Mouse (Mus musculus) ES-E14 (cell line): ENCODE measurements around the gene Agap1. TPM values are rescaled to one million over a fixed set of nuclear protein-coding genes. Genes with fewer than 3 reads are reported as not detected.

Experiments used
- DNase-seq: peaks from one replicate; pipeline ENCODE4 v3.0.0-alpha.2; 2013; ENCODE audit warnings: low read depth, low spot score
- H3K27ac ChIP-seq: 2 replicates; pipeline ENCODE4 v1.5.1; 2012; ENCODE audit warnings: low read depth, mild to moderate bottlenecking, low read length, moderate library complexity, mixed read lengths; ENCODE audit not compliant: poor library complexity, insufficient read depth, severe bottlenecking
- H3K36me3 ChIP-seq: 2 replicates; pipeline ENCODE4 v1.6.1; 2012; ENCODE audit warnings: mild to moderate bottlenecking, low read length, moderate library complexity, mixed read lengths; ENCODE audit not compliant: control insufficient read depth, poor library complexity, insufficient read depth, severe bottlenecking
- H3K4me1 ChIP-seq, 2 experiments: fragments of 150-350 bp in 1 of 2; sonication (generic) in 1 of 2; 2 replicates each; pipeline ENCODE4 v1.6.1; 2012; ENCODE audit warnings: low read length in 2 of 2, mild to moderate bottlenecking in 1 of 2, mixed read lengths in 1 of 2; ENCODE audit not compliant: control insufficient read depth in 2 of 2, insufficient read depth in 2 of 2, poor library complexity in 1 of 2
- H3K4me3 ChIP-seq, 2 experiments: fragments of 150-350 bp in 1 of 2; sonication (generic) in 1 of 2; 2 replicates each; pipeline ENCODE4 v1.5.1; 2012; ENCODE audit warnings: low read length in 2 of 2, low read depth in 1 of 2, mild to moderate bottlenecking in 1 of 2, mixed read lengths in 1 of 2; ENCODE audit not compliant: insufficient read depth in 1 of 2, poor library complexity in 1 of 2, severe bottlenecking in 1 of 2
- H3K9ac ChIP-seq: 2 replicates; pipeline ENCODE4 v1.6.1; 2012; ENCODE audit warnings: low read depth, mild to moderate bottlenecking, low read length, mixed read lengths; ENCODE audit not compliant: poor library complexity, insufficient read depth, severe bottlenecking
- H3K9me3 ChIP-seq: fragments of 150-350 bp; sonication (generic); 2 replicates; pipeline ENCODE4 v1.6.1; 2012; ENCODE audit warnings: low read depth, mild to moderate bottlenecking, low read length; ENCODE audit not compliant: control insufficient read depth, insufficient read depth
- CHD2 ChIP-seq: IDR thresholded peaks from 2 replicates; pipeline ENCODE4 v1.6.1; 2014; ENCODE audit warnings: mild to moderate bottlenecking, low read depth, low read length, inconsistent platforms
- HCFC1 ChIP-seq: IDR thresholded peaks from 2 replicates; pipeline ENCODE4 v1.6.1; 2012; ENCODE audit warnings: low read length, inconsistent platforms, borderline replicate concordance; ENCODE audit not compliant: insufficient read depth
- MAFK ChIP-seq: IDR thresholded peaks from 2 replicates; pipeline ENCODE4 v1.6.1; 2014; ENCODE audit warnings: mild to moderate bottlenecking, low read depth, low read length, inconsistent platforms; ENCODE audit not compliant: insufficient read depth
- ZC3H11A ChIP-seq: IDR thresholded peaks from 2 replicates; pipeline ENCODE4 v1.6.1; 2012; ENCODE audit warnings: low read depth, mild to moderate bottlenecking, inconsistent platforms, low read length, borderline replicate concordance
- ZNF384 ChIP-seq: IDR thresholded peaks from 2 replicates; pipeline ENCODE4 v1.6.1; 2012; ENCODE audit warnings: low read depth, low read length, inconsistent platforms
- in situ Hi-C, 2 experiments: fragments of 600-800 bp; cut with MboI; formaldehyde crosslinking; loops; one replicate each; pipeline ENCODE4 v1.15.1; 2025; ENCODE audit warnings: low sequenced_read_pairs in 2 of 2, inconsistent platforms in 1 of 2; ENCODE audit not compliant: unreplicated experiment in 2 of 2
- total RNA-seq: library from RNA; depleted of rRNA; stranded (reverse); fragments of 300-350 nt; gene quantifications from 2 replicates; pipeline ENCODE4 v1.2.3, GENCODE M21; 2012

The Agap1 gene
- total RNA-seq, 1 experiment = 19.8 TPM

DNA sequence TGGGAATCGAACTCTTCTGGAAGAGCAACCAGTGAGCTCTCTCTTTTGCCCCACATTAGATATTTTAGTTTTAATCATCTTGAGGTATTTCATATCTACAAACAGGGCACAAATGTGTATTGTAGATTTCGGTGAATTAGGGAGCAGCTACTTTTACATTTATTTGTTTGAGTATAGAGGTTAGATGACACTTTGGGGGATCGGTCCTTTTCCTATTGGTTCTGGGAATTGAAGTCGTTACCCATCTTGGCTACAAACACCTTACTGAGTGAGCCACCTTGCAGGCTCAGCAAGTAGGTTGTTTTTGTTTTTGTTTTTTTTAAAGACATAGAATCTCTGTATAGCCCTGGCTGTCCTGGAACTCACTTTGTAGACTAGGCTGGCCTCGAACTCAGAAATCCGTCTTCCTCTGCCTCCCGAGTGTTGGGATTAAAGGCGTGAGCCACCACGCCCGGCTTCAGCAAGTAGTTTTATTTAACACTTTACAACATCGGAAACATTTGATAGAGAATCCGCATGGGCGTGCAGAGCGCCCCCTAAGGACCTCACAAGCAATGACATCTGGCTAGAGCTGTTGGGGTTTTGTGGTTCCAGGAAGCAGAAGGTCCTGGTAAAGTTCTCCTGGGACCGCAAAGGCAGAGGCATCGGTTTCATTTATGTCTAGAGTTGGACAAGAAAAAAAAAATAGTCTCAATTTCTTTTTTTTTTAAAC is 484.4 kb downstream of the Agap1 start:
- Histone ChIP-seq H3K27ac (no peak overlapping the region), H3K4me1 (peaks cover 0 to 15% of the 10 kb centered on the region in 2 experiments; a peak in 3 of 4 replicates), H3K4me3 (0 out of 4 replicates have a peak overlapping the region, but pooled peaks of 1 of the 2 experiments have one; percentile 48), H3K36me3 (peaks cover 2% of the 10 kb centered on the region; the same call in 1 of the 2 replicates), H3K9ac (no peak overlapping the region), H3K9me3 (no peaks in the 10 kb centered on the region)
- no peak for TF ChIP-seq ZC3H11A
- TF ChIP-seq HCFC1 = no peak
- no peak for TF ChIP-seq MAFK
- TF ChIP-seq CHD2 = no peak
- TF ChIP-seq ZNF384 = no peak
- no peak for DNase-seq
- in situ Hi-C loops = loop anchor here in 1 of 2 experiments (25.0 kb wide), 1 partner anchor 177 kb away; no protein-coding TSS in a partner anchor

GRCm38 (mm10) chr1:89939596-89939960 is 485.0 kb downstream of the Agap1 start:
- peak overlapping the region; percentile 4 to 48; a peak in 3 of 4 replicates for H3K4me3 ChIP-seq
- no peak for DNase-seq
- H3K27ac ChIP-seq = no peak overlapping the region
- H3K36me3 ChIP-seq = no peaks in the 10 kb centered on the region
- no peaks in the 10 kb centered on the region for H3K9me3 ChIP-seq
- peaks cover 0 to 15% of the 10 kb centered on the region in 2 experiments; a peak in 3 of 4 replicates for H3K4me1 ChIP-seq
- in situ Hi-C loops = loop anchor here in 1 of 2 experiments (25.0 kb wide), 1 partner anchor 177 kb away; no protein-coding TSS in a partner anchor
- peak overlapping the region; percentile 11; the same call in 1 of the 2 replicates for H3K9ac ChIP-seq
- no peak for TF ChIP-seq MAFK
- no peak for TF ChIP-seq ZC3H11A
- no peak for TF ChIP-seq HCFC1
- TF ChIP-seq ZNF384 = no peak
- no peak for TF ChIP-seq CHD2

DNA sequence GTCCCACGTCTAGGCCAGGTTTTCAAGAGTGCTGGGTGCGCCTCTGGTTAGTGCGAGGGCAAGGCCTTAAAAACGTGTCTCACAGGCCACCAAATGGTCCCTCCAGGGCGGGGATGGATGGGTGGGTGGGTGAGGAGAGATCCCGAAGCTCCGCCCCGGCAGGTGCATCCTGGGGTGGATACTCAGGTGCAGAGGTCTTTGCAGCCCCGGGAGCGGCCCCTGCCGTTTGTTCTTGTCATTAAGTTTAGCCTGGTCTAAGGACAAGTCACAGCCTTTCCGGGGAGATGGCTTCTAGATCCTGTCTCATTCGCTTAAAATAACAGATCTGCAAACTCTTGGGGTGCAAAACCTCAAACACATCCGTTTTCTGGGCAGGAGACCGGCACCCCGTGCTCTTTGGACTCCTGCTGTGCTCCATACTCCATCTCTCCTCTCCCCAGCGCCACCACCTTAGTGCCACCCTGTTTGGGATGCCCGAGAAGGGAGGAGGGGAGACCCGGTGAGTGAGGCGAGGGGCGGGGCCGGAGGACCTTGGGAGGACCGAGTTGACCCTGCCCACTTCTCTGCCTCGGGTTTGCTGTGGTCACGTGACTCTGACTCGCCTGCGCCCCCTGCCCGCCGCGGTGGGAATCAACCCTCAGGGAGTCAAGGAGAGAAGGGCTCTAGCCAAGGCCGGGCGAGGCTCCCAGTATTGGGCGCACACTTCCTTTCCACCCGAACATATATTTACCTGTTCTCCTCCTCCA is 485.5 kb downstream of the Agap1 start:
- in situ Hi-C loops = loop anchor here (10.0 to 25.0 kb wide), 2 partner anchors 178 to 295 kb away; no protein-coding TSS in a partner anchor
- H3K9me3 ChIP-seq = no peaks in the 10 kb centered on the region
- peak overlapping the region; percentile 12; the same call in 1 of the 2 replicates for H3K9ac ChIP-seq
- peak overlapping the region; percentile 48 to 53 for H3K4me3 ChIP-seq
- H3K27ac ChIP-seq = no peak overlapping the region
- peak; percentile 92 for DNase-seq
- H3K4me1 ChIP-seq = peaks cover 0 to 15% of the 10 kb centered on the region in 2 experiments; a peak in 2 of 4 replicates
- TF ChIP-seq CHD2 = no peak
- TF ChIP-seq MAFK = no peak
- no peak for TF ChIP-seq ZNF384
- no peak for TF ChIP-seq HCFC1
- no peak for TF ChIP-seq ZC3H11A
- H3K36me3 ChIP-seq = no peaks in the 10 kb centered on the region

DNA sequence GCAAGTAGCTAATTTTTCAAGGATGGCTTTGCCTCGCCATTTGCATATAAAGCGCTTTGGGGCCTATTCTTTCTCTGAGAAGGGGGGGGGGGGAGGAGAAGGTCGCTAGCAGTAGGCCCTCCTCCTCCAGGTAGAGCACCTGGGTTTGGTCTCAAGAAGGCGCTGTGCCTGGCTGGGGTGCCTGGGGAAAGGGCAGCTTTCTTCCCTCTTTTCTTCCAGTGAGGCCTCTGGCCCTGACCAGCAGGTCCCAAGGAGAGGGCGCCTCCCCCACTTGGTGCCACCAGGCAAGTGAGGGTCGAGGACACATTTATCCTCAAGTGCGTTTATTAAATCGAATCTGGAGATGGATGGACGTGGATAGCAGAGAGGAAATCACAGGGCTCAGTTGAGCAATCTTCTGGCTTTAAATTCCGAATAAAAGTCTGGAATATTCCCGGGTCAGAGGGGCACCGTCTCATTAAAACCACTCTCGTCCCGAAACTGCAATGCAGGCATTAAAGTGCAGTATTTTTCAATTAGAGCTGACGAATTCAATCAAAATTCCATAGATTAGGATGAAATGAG is 486.4 kb downstream of the Agap1 start:
- H3K36me3 ChIP-seq = no peaks in the 10 kb centered on the region
- in situ Hi-C loops = loop anchor here (10.0 to 25.0 kb wide), 2 partner anchors 179 to 296 kb away; no protein-coding TSS in a partner anchor
- 0 out of 4 replicates have a peak overlapping the region, but pooled peaks of 1 of the 2 experiments have one; percentile 22 for H3K4me3 ChIP-seq
- no peak overlapping the region for H3K27ac ChIP-seq
- H3K4me1 ChIP-seq = peaks cover 0 to 9% of the 10 kb centered on the region in 2 experiments; a peak in 2 of 4 replicates
- no peaks in the 10 kb centered on the region for H3K9me3 ChIP-seq
- TF ChIP-seq ZNF384 (no peak), HCFC1 (no peak), CHD2 (no peak), ZC3H11A (no peak), MAFK (no peak)
- H3K9ac ChIP-seq = no peak overlapping the region
- no peak for DNase-seq
